Mouse (Mus musculus) forebrain, embryonic 16.5 days (tissue): ENCODE results near the gene Btbd35f29. TPM values are rescaled to one million over a fixed set of nuclear protein-coding genes. Genes with fewer than 3 reads are reported as not detected.
"Not testable (repeated sequence)": the region's sequence is repeated elsewhere in the genome, so short reads cannot be mapped to it uniquely, and the experiment has no call there.

ENCODE experiments used
- ATAC-seq: fragments of 200-750 bp; cut with Nextera tagmentation; 2 replicates; pipeline ENCODE4 v1.8.0; 2017; ENCODE audit warnings: mild to moderate bottlenecking, moderate library complexity
- H3K27ac ChIP-seq: fragments of 300-500 bp; sonication (generic); 2 replicates; pipeline ENCODE4 v1.5.1; 2014; ENCODE audit warnings: low read length, control low read depth
- H3K27me3 ChIP-seq: fragments of 300-500 bp; sonication (generic); replicated peaks from 2 replicates; pipeline ENCODE4 v1.6.1; 2014; ENCODE audit warnings: low read length; ENCODE audit not compliant: control insufficient read depth, insufficient read depth
- H3K36me3 ChIP-seq: fragments of 300-500 bp; sonication (generic); 2 replicates; pipeline ENCODE4 v1.6.1; 2014; ENCODE audit not compliant: control insufficient read depth, insufficient read depth
- H3K4me1 ChIP-seq: fragments of 300-500 bp; sonication (generic); replicated peaks from 2 replicates; pipeline ENCODE4 v1.6.1; 2014; ENCODE audit warnings: low read length; ENCODE audit not compliant: control insufficient read depth, insufficient read depth
- H3K4me2 ChIP-seq: fragments of 300-500 bp; sonication (generic); 2 replicates; pipeline ENCODE4 v1.6.1; 2014; ENCODE audit warnings: mild to moderate bottlenecking, low read length, control low read depth
- H3K4me3 ChIP-seq: fragments of 300-500 bp; sonication (generic); replicated peaks from 2 replicates; pipeline ENCODE4 v1.5.1; 2014; ENCODE audit warnings: mild to moderate bottlenecking, low read length, control low read depth
- H3K9ac ChIP-seq: fragments of 300-500 bp; sonication (generic); replicated peaks from 2 replicates; pipeline ENCODE4 v1.6.1; 2014; ENCODE audit warnings: low read depth, low read length, control low read depth
- H3K9me3 ChIP-seq: fragments of 300-500 bp; sonication (generic); 2 replicates; pipeline ENCODE4 v1.6.1; 2016; ENCODE audit warnings: low read length; ENCODE audit not compliant: control insufficient read depth
- whole genome bisulfite sequencing: fragments of 180-500 bp; shearing (Covaris S2); extraction: QIAGEN DNeasy Blood & Tissue Kit; methylation state at CpG from one replicate; pipeline ENCODE4 v1.1.7; 2014; 5-methylcytosine and 5-hydroxymethylcytosine counted together
- polyA plus RNA-seq: library from polyadenylated mRNA; unstranded; fragments of >200 nt; fragmentation: Nextera tagmentation; extraction: Ambion mirVana; gene quantifications from 2 replicates; pipeline ENCODE4 v1.2.1, GENCODE M21; 2015

The Btbd35f29 gene
- polyA plus RNA-seq: not detected in 2 replicates

- H3K4me1 ChIP-seq, H3K27me3 ChIP-seq, H3K9me3 ChIP-seq, H3K27ac ChIP-seq, H3K4me2 ChIP-seq, H3K9ac ChIP-seq, H3K36me3 ChIP-seq, ATAC-seq, H3K4me3 ChIP-seq: not testable (repeated sequence)
- WGBS: no CpG with 5 or more reads among the region's 4 CpGs
Measured at GRCm38 (mm10) chrX:31117374-31117773, at the start of gene Btbd35f29. Btbd35f29 (plus strand) TSS chrX:31117674.

GRCm38 (mm10) chrX:31141416-31141815 lies 23.9 kb downstream of the Btbd35f29 start:
- not testable (repeated sequence) for H3K27ac ChIP-seq, H3K4me3 ChIP-seq, H3K4me2 ChIP-seq, ATAC-seq, H3K9me3 ChIP-seq, H3K4me1 ChIP-seq, H3K27me3 ChIP-seq, H3K9ac ChIP-seq, H3K36me3 ChIP-seq
- WGBS: 80% methylated on average over 2 of the region's 2 CpGs

GRCm38 (mm10) chrX:31145144-31145543 lies 27.7 kb downstream of the Btbd35f29 start:
- not testable (repeated sequence) for H3K4me3 ChIP-seq, H3K27me3 ChIP-seq, H3K9ac ChIP-seq, H3K4me1 ChIP-seq, H3K4me2 ChIP-seq, H3K36me3 ChIP-seq, ATAC-seq, H3K27ac ChIP-seq, H3K9me3 ChIP-seq

- H3K4me2 ChIP-seq, H3K9ac ChIP-seq, H3K4me1 ChIP-seq, H3K9me3 ChIP-seq, H3K4me3 ChIP-seq, ATAC-seq, H3K36me3 ChIP-seq, H3K27ac ChIP-seq, H3K27me3 ChIP-seq: not testable (repeated sequence)
- 88% methylated on average over 1 of the region's 1 CpGs for WGBS
Measured at GRCm38 (mm10) chrX:31145835-31146234, 28.4 kb downstream of the Btbd35f29 start.

- H3K9ac ChIP-seq, H3K36me3 ChIP-seq, H3K27me3 ChIP-seq, H3K4me2 ChIP-seq, ATAC-seq, H3K4me3 ChIP-seq, H3K4me1 ChIP-seq, H3K27ac ChIP-seq: not testable (repeated sequence)
- peaks cover 16% of the 10 kb centered on the region for H3K9me3 ChIP-seq
- 86% methylated on average over 2 of the region's 2 CpGs for WGBS
Measured at GRCm38 (mm10) chrX:31158534-31159085, 41.1 kb downstream of the Btbd35f29 start.

GRCm38 (mm10) chrX:31159450-31160322 lies 42.2 kb downstream of the Btbd35f29 start:
- ATAC-seq, H3K4me2 ChIP-seq, H3K27ac ChIP-seq, H3K9ac ChIP-seq, H3K4me1 ChIP-seq, H3K36me3 ChIP-seq, H3K4me3 ChIP-seq, H3K27me3 ChIP-seq: not testable (repeated sequence)
- peaks cover 19% of the 10 kb centered on the region for H3K9me3 ChIP-seq
- 61% methylated on average over 2 of the region's 2 CpGs for WGBS

- not testable (repeated sequence) for H3K36me3 ChIP-seq, ATAC-seq, H3K9ac ChIP-seq, H3K4me2 ChIP-seq, H3K4me1 ChIP-seq, H3K27me3 ChIP-seq, H3K27ac ChIP-seq, H3K4me3 ChIP-seq
- WGBS: 86% methylated on average over 4 of the region's 4 CpGs
- H3K9me3 ChIP-seq: peaks cover 19% of the 10 kb centered on the region
Measured at GRCm38 (mm10) chrX:31160554-31160953, 43.1 kb downstream of the Btbd35f29 start.

GRCm38 (mm10) chrX:31162638-31163037 lies 45.2 kb downstream of the Btbd35f29 start:
- not testable (repeated sequence) for H3K9ac ChIP-seq, H3K4me1 ChIP-seq, H3K4me3 ChIP-seq, H3K4me2 ChIP-seq, H3K27ac ChIP-seq, H3K27me3 ChIP-seq, H3K36me3 ChIP-seq, ATAC-seq
- H3K9me3 ChIP-seq: peaks cover 19% of the 10 kb centered on the region
- 81% methylated on average over 3 of the region's 3 CpGs for WGBS

GRCm38 (mm10) chrX:31165193-31165592 lies 47.7 kb downstream of the Btbd35f29 start:
- not testable (repeated sequence) for H3K9ac ChIP-seq, H3K36me3 ChIP-seq, H3K4me1 ChIP-seq, H3K4me2 ChIP-seq, H3K27me3 ChIP-seq, H3K27ac ChIP-seq, H3K4me3 ChIP-seq, ATAC-seq
- WGBS: 87% methylated on average over 2 of the region's 3 CpGs
- H3K9me3 ChIP-seq: peaks cover 11% of the 10 kb centered on the region
